ENCODE assay signal across 8 mouse cellular contexts in genomic region chr13:100616181-100617087, GRCm38 (mm10). TPM values are rescaled to one million over a fixed set of nuclear protein-coding genes. Genes with fewer than 3 reads are reported as not detected.
A peak's percentile ranks its signal among the peaks of the same experiment; 100 is the strongest.
DNase-seq lines count a peak whose midpoint lies in the region; ATAC-seq and TF ChIP-seq lines count a peak whose summit lies in the region.

Gene Marveld2 (minus strand): TSS chr13:100616971.

- H3K9ac ChIP-seq in embryonic facial prominence, embryonic 15.5 days, result peak within 1 kb of the TSS; percentile 13; the same call in 1 of the 2 replicates
- peak within 1 kb of the TSS; percentile 54 for H3K9ac ChIP-seq in heart, postnatal 0 days (replicated peaks; ENCODE audit: low read depth, low read length)
- H3K9ac ChIP-seq in neural tube, embryonic 14.5 days (replicated peaks; ENCODE audit: low read depth, low read length), result peak within 1 kb of the TSS; percentile 61

- H3K4me1 ChIP-seq in embryonic facial prominence, embryonic 15.5 days, result 0 out of 2 replicates have a peak, but pooled peaks cover 2% of the 10 kb centered on the region
- no peaks in the 10 kb centered on the region for H3K4me1 ChIP-seq in heart, postnatal 0 days (ENCODE audit: control insufficient read depth, insufficient read depth)
- no peaks in the 10 kb centered on the region for H3K4me1 ChIP-seq in lung, adult 2 months (ENCODE audit: control insufficient read depth, insufficient read depth, low read length)
- H3K4me1 ChIP-seq in neural tube, embryonic 14.5 days (ENCODE audit: control insufficient read depth, insufficient read depth, low read length), result no peaks in the 10 kb centered on the region; the same call in 1 of the 2 replicates

- TF ChIP-seq EP300 in heart, postnatal 0 days (IDR thresholded peaks at IDR 0.05; ENCODE audit: low read depth), result no peak

- H3K4me2 ChIP-seq in embryonic facial prominence, embryonic 15.5 days (replicated peaks), result peak within 1 kb of the TSS; percentile 65
- peak within 1 kb of the TSS; percentile 99 for H3K4me2 ChIP-seq in heart, postnatal 0 days (ENCODE audit: low read depth, low read length)
- peak within 1 kb of the TSS; percentile 64 for H3K4me2 ChIP-seq in neural tube, embryonic 14.5 days (ENCODE audit: low read depth, low read length)

- no peaks in the 10 kb centered on the region for H3K9me3 ChIP-seq in embryonic facial prominence, embryonic 15.5 days (replicated peaks)
- H3K9me3 ChIP-seq in heart, postnatal 0 days (replicated peaks; ENCODE audit: control insufficient read depth, low read length), result no peaks in the 10 kb centered on the region
- no peaks in the 10 kb centered on the region for H3K9me3 ChIP-seq in neural tube, embryonic 14.5 days (ENCODE audit: control insufficient read depth, low read length)

- WGBS in embryonic facial prominence, embryonic 15.5 days, result 7% methylated on average over 74 of the region's 77 CpGs
- WGBS in heart, postnatal 0 days, result 3% methylated on average over 77 of the region's 77 CpGs
- 6% methylated on average over 77 of the region's 77 CpGs for WGBS in lung, adult 2 months
- WGBS in neural tube, embryonic 14.5 days, result 2% methylated on average over 76 of the region's 77 CpGs

- TF ChIP-seq POLR2A in lung, adult 2 months (IDR thresholded peaks at IDR 0.05; ENCODE audit: borderline replicate concordance, extremely low read depth, low read depth, low read length), result no peak; the same call in 1 of the 2 replicates

- TF ChIP-seq CTCF in heart, postnatal 0 days (IDR thresholded peaks at IDR 0.05; ENCODE audit: low read depth), result no peak
- no peak for TF ChIP-seq CTCF in lung, adult 2 months (IDR thresholded peaks at IDR 0.05; ENCODE audit: insufficient read depth, low read length)

- peak; percentile 72 to 75 for DNase-seq in B cell, adult 2 months
- peak; percentile 46 to 66 for DNase-seq in adrenal gland, postnatal 36 days
- DNase-seq in heart, postnatal 0 days (ENCODE audit: low spot score), result no peak
- DNase-seq in kidney, postnatal 14 days, result peak; percentile 83
- DNase-seq in lung, adult 2 months, result peak; percentile 69
- DNase-seq in thymus, adult 18-20 months, result peak; percentile 9 to 17

- no peak within 1 kb of the TSS for H3K27ac ChIP-seq in embryonic facial prominence, embryonic 15.5 days (replicated peaks)
- no peak within 1 kb of the TSS for H3K27ac ChIP-seq in heart, postnatal 0 days (ENCODE audit: low read depth)
- H3K27ac ChIP-seq in neural tube, embryonic 14.5 days (ENCODE audit: low read depth, low read length), result no peak within 1 kb of the TSS

- peak; percentile 67 for ATAC-seq in embryonic facial prominence, embryonic 15.5 days (ENCODE audit: insufficient number of reproducible peaks, low FRiP score, low TSS enrichment, low read depth)
- ATAC-seq in heart, postnatal 0 days (ENCODE audit: insufficient read depth, low read depth), result peak; percentile 53; the same call in 1 of the 2 replicates
- peak; percentile 59 for ATAC-seq in neural tube, embryonic 14.5 days (ENCODE audit: low read depth)

- H3K27me3 ChIP-seq in embryonic facial prominence, embryonic 15.5 days, result peaks cover 15% of the 10 kb centered on the region
- no peaks in the 10 kb centered on the region for H3K27me3 ChIP-seq in heart, postnatal 0 days (ENCODE audit: control insufficient read depth, insufficient read depth, low read length)
- H3K27me3 ChIP-seq in neural tube, embryonic 14.5 days (ENCODE audit: control insufficient read depth, insufficient read depth, low read length), result peaks cover 13% of the 10 kb centered on the region

- H3K36me3 ChIP-seq in embryonic facial prominence, embryonic 15.5 days, result peaks cover 23% of the 10 kb centered on the region
- peaks cover 24% of the 10 kb centered on the region for H3K36me3 ChIP-seq in heart, postnatal 0 days (replicated peaks; ENCODE audit: control insufficient read depth, insufficient read depth, low read length)
- peaks cover 20% of the 10 kb centered on the region; the same call in 1 of the 2 replicates for H3K36me3 ChIP-seq in neural tube, embryonic 14.5 days (ENCODE audit: control insufficient read depth, insufficient read depth, low read length)

- H3K4me3 ChIP-seq in embryonic facial prominence, embryonic 15.5 days (replicated peaks), result peak within 1 kb of the TSS; percentile 46
- H3K4me3 ChIP-seq in heart, postnatal 0 days (ENCODE audit: low read depth, low read length), result peak within 1 kb of the TSS; percentile 77
- H3K4me3 ChIP-seq in lung, adult 2 months (replicated peaks; ENCODE audit: extremely low read depth, low read depth, low read length), result peak within 1 kb of the TSS; percentile 31
- H3K4me3 ChIP-seq in neural tube, embryonic 14.5 days (ENCODE audit: low read depth, low read length), result peak within 1 kb of the TSS; percentile 41

RNA-seq across cellular contexts. Expression of gene Marveld2, which starts in this region (rescaled TPM):
- under 1 TPM; 0.56 to 0.76 TPM for total RNA-seq in adrenal gland, postnatal 36 days (2021)
- polyA plus RNA-seq in embryonic facial prominence, embryonic 15.5 days (2015; fragmentation: Nextera tagmentation; extraction: Ambion mirVana), result 6.6 and 8.1 TPM in 2 replicates
- total RNA-seq in heart, postnatal 0 days (2014; rRNA removed; ENCODE audit: low replicate concordance), result 2.2 and 2.6 TPM in 2 replicates
- 1.7 and 1.9 TPM in 2 replicates for polyA plus RNA-seq in heart, postnatal 0 days (2015; fragmentation: Nextera tagmentation; extraction: Ambion mirVana)
- polyA plus RNA-seq in lung, adult 2 months (2012; rRNA removed), result 8.2 and 11.4 TPM in 2 replicates
- 1.6 and 2.9 TPM in 2 replicates for polyA plus RNA-seq in neural tube, embryonic 14.5 days (2014; fragmentation: Nextera tagmentation; extraction: Ambion mirVana)

Comparison
In these comparisons a context has a peak if more than half of its experiments do, and no peak if none do; other contexts are left out.
1. Peak in DNase-seq in adrenal gland, postnatal 36 days; RNA of the gene not detected or under 1 TPM.